Mouse (Mus musculus): ENCODE measurements around the gene Pde2a.

- TF ChIP-seq CTCF (IDR thresholded peaks at IDR 0.05; ENCODE audit: extremely low read depth, insufficient read length, insufficient replicate concordance, low read depth, low read length) (peak; percentile 63; the same call in 1 of the 2 replicates), POLR2A (IDR thresholded peaks at IDR 0.05; ENCODE audit: low read depth, low read length) (no peak)
Measured at GRCm38 (mm10) chr7:101503351-101503750, 81.9 kb downstream of the Pde2a start.

Measured in small intestine, adult 2 months (tissue).